Mouse (Mus musculus) ES-E14 (cell line): ENCODE results near the gene Ttf1.

Experiments
- CHD2 ChIP-seq: IDR thresholded peaks from 2 replicates; pipeline ENCODE4 v1.6.1; 2014; ENCODE audit warnings: mild to moderate bottlenecking, low read depth, low read length, inconsistent platforms
- HCFC1 ChIP-seq: IDR thresholded peaks from 2 replicates; pipeline ENCODE4 v1.6.1; 2012; ENCODE audit warnings: low read length, inconsistent platforms, borderline replicate concordance; ENCODE audit not compliant: insufficient read depth
- MAFK ChIP-seq: IDR thresholded peaks from 2 replicates; pipeline ENCODE4 v1.6.1; 2014; ENCODE audit warnings: mild to moderate bottlenecking, low read depth, low read length, inconsistent platforms; ENCODE audit not compliant: insufficient read depth
- ZC3H11A ChIP-seq: IDR thresholded peaks from 2 replicates; pipeline ENCODE4 v1.6.1; 2012; ENCODE audit warnings: low read depth, mild to moderate bottlenecking, inconsistent platforms, low read length, borderline replicate concordance
- ZNF384 ChIP-seq: IDR thresholded peaks from 2 replicates; pipeline ENCODE4 v1.6.1; 2012; ENCODE audit warnings: low read depth, low read length, inconsistent platforms

DNA sequence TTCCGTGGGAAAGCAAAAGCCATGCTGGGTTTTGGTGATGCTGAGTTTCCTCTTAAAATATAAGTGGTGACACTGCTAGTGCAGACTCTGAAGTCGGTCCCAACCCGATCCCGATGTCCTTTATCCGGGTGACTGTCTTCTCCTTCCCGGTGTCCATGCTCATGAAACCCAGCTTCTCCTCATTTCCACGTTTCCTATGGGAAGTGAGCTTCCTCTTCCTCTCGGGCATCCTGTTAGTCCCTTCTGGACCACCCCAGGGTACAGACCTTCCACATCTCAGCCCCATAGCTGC, 18.6 kb upstream of the Ttf1 start:
- TF ChIP-seq CHD2 (no peak), MAFK (no peak), HCFC1 (no peak), ZNF384 (no peak), ZC3H11A (no peak)
